Mouse (Mus musculus): ENCODE results near the gene Zfp536.
A peak's percentile ranks its signal among the peaks of the same experiment; 100 is the strongest.

Zfp536 gene

DNA sequence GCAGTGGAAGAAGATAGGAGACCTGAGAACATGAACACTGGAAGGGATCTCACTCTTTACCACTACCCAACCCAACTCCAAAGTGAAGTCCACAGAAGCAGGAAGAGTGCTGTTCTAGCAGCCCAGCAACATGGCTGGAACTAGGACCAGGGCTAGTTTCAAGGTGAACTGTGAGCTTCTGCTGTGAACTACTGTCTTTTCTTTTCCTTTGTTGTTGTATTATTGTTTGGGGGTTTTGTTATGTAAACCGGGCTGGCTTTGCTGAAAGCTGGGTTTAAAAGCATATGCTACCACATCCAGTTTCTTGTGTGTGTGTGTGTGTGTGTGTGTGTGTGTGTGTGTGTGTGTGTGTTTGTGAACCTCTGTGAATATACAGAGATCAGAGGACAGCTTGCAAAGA is 216.6 kb downstream of the Zfp536 start:
- no peak for DNase-seq (ENCODE audit: extremely low spot score, low spot score)

DNA sequence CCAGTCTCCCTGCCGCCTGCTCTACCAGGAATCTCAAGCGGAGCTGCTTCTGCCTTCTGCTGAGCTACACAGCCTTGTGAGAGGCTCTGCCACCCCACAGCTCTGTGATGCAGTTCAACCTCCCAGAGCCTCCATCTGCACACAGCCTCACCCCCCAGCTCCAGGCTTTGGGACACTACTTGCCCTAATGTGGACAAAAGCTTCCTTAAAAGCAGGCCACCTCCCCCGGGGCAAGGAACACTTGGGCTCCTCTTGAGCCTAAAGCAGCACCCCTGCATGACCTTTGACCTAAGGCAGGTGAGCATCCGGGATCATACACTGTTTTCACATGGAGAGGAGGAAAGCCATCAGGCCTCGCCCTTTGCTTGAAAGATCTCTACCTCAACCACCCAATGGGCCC is 219.0 kb downstream of the Zfp536 start:
- DNase-seq (ENCODE audit: extremely low spot score, low spot score): no peak

DNA sequence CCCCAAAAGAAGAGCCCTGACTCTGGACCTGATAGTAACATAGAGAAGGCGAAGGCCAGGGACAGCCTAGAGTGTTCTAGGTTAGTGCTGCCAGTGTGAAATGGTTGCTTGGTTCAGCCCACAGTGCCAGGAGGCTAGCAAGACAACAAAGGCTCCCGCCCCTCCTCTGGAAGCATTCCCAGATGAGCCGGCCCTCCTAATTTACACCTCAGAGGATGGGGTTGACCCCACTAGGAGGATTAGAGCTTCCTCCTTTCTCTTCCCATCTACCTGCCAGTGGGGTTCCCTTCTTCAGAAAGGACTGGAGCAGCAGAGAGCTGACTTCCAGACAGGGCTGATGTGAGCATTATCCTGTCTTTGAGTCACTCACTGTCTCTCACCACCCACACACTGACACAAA is 219.8 kb downstream of the Zfp536 start:
- DNase-seq (ENCODE audit: extremely low spot score, low spot score): no peak

DNA sequence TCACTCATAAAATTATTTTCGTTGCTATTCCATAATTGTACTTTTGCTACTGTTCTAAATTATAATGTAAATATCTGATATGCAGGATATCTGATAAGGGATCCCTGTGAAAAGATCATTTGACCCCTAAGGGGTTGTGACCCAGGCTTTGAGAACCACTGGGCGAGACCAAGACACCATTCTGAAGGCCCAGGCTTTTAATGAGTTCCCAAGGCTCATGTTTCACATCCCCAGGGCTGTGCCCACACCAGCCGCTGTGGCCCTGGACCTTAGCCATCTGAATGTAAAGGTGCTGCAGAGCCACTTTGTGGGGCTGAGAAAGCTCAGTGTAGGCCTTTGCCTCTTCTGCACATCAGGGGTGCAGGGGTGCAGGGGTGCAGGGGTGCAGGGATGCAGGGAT is 221.1 kb downstream of the Zfp536 start:
- no peak for DNase-seq (ENCODE audit: extremely low spot score, low spot score)

DNA sequence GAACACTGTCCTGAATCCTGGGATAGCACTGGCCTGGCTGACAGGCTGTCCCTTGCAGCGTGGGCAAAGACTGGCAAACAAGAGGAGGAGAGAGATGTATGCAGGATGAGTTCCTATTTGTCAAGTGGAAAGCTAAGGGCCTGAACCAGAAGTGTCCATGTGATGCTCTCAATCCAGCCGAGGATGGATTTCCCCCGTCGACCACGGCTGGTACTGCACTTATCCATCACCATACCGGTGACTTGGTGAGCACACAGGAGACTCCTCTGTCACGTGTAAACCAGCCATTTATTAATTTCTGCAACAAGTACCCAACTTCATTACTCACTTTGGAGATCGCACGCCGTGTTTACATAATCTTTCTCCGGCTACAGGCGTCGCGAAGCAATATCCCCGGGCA is 224.6 kb downstream of the Zfp536 start:
- DNase-seq (ENCODE audit: extremely low spot score, low spot score): no peak

DNA sequence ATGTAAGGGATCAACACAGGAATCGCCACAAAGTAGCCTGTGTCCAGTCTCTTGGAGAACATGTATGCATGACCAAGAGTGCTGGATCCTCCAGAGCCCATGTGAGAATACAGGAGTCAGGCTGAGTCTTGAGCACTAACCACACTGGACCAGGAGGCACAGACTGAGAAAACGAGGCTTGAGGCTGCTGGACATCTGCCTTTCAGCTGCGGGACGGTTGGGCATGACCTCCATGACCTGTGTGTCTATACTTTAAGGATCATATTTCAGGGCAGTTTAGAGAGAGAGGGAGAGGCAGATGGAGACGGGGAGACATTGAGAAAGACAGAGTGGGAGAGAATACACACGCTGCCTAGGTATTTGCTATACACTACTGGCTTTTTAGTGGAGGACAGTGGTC is 229.4 kb downstream of the Zfp536 start:
- peak; percentile 49 for DNase-seq (ENCODE audit: extremely low spot score, low spot score)

DNA sequence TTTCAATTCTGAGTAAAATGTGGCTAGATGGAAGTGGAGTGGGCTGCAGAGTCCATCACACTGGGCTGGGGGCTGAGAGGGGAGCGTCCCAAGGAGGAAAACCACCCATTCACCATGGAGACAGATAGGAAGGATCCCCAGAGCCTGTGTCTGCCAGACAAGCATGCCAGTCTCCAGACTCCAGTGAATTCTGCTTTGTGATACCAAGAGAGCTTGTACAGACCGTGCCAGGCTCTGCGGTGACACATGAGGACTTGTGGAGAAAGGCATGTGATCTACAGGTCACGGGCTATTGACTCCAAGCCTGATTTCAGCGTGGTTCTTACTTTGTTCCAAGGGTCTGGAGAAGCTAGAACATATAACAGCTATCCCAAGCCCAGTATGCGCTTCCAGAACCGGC is 230.5 kb downstream of the Zfp536 start:
- DNase-seq (ENCODE audit: extremely low spot score, low spot score): no peak

DNA sequence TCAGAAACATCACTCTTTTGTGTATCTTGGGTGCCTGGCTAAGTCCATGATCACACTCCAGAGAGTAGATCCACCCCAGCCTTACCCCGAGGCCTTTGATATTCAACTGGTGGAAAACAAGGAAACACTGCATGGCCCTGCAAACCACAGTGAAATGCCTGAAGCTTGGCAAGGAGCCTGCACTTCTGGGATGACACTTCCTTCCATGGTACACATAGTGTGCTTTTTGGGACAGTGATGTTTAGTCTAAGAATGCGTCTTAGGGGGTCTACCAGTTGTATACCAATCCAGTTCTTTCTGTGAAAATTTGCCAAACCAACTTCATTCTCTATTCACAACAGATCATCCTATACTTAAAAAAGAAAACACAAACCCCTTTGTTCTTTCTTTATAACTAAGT is 242.3 kb downstream of the Zfp536 start:
- no peak for DNase-seq (ENCODE audit: extremely low spot score, low spot score)

DNA sequence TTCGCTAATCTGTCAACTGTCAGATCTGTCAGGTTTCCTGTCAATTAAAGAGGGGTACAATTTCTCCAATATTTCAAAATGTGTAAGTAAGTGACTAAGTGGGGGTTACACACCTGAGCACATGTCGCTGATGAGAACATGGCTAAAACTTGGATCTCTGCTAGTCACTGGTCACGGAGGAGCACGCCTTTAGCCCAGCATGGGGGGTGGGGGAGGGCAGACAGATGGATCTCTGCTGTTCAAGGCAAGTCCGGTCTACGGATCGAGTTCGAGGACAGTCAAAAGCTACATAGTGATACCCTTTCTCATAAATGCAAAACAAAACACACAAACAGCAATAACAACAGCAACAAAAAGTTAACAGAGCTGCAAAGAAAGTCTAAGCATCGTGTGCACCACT is 245.1 kb downstream of the Zfp536 start:
- no peak for DNase-seq (ENCODE audit: extremely low spot score, low spot score)

DNA sequence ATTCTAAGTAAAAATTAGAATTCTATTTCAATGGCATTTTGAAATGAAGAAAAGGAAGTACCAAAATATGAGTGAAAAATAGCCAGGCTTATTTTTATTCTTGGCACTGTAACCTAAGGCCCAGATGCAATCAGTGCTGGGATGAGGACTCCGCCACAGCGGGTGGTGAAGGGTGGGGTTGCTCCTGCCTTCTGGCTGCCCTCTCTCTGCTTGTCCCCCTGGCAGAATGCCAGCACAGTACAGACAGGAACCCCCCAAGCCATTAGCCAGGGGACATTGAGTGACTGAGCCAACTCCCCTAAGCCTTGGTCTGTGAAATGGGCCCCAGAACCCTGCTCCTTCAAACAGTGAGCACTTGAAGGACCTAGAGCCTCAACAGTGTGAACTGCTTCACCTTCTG is 245.6 kb downstream of the Zfp536 start:
- DNase-seq (ENCODE audit: extremely low spot score, low spot score): no peak

DNA sequence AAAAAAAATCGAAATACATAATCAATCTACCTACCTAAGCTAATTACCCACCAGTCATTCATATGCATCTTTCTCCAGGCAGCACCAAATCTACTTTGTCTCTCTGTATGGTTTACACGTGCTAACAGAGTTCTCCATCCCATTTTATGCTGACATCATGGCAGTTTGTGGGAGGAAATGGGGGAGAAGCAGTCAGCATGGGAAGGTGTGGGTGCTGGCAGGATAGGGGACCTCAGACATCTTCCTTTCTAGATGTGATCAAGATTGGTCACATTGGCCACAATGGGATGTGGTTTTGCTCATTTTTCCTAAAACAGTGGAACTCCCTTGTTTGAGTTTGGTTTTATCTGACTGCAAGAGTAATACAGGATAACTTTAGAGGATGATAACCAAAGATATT is 252.0 kb downstream of the Zfp536 start:
- DNase-seq (ENCODE audit: extremely low spot score, low spot score): no peak

DNA sequence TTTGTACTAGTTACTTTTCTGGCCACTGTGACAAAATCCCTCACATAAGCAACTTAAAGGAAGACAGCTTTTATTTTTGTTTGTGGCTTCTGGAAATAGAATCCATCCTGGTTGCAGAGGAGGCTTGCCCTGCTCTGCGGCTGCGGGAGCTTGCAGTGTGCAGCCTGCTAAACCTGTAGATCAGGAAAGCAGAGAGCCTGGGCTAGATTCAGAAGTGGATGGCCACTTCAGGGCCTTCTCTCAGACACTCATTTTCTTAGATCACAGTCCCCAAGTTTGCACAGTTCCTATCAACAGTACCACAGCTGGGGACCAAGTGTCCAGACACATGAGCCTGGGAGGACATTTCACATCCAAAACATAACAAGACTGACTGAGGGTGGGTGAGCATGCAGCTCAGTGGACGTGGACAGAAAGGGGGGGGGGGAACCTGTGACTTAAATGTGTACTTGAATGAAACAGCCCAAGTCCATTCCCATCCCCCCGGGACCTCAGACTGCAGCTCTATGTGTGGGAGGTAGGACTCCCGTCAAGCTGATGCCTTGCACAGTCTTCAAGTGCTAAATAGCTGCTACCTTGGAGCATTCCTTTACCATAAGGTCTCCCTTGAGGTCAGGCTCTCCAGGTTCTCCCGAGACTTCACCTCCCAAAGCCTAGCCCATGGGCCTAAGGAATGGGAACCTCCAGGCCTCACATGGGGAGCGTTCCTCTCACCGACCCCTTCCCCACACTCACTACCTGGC is 262.3 kb downstream of the Zfp536 start:
- DNase-seq (ENCODE audit: extremely low spot score, low spot score): no peak

DNA sequence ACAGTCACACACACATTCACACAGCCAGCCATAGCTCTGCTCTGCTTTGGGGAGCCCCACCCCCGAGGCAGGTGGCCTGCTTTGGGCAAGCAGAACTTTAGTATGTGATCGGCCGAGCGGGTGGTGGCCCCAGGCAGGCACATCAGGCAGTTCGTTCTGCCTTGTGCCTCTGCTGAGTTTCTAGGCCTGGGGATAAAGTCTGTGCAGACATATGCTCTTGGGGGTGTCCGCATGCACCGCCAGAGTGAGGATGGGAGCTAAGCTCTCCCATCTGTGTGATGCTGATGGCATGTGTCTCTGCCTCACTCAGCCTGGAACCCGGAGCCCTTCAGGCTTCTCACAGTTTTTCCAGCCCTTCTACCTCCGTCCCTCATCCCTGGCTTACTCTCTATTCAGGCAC is 263.7 kb downstream of the Zfp536 start:
- no peak for DNase-seq (ENCODE audit: extremely low spot score, low spot score)

DNA sequence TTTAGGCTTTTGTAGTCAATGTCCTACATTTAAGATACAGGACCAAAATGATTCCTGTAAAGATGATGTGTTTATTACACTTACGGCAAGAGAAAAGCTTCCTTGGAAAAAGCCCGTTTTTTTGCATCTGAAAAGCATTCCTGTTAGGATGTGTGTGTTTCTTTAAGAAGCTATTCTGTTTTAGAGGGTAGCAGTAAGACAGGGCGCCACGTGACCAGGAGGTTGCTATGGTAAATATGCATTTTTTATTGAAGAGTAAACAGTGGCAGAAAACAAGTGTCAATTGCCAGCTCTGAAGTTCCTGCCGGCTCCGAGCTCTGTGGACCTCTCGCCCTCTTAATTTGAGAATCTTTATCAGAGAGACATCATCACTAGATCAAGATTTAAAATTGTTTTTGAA is 267.9 kb downstream of the Zfp536 start:
- DNase-seq (ENCODE audit: extremely low spot score, low spot score): no peak

DNA sequence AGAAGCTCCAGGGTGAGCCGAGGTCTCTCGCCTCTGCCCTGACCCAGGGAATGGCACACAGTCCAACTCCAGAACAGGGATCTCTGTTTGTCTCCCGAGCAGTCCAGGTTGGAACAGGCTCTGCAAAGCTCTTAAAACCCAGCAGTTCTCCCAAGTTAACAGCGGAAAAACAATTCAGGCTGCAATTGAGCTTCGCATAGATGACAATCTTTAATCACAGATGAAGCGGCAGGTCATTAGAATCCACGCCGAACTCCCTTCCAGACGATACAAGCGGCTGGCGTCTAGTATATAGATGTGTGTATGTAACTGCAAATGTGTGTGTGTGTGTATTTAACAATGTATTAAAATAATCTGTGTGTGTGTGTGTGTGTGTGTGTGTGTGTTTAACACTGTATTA is 268.3 kb downstream of the Zfp536 start:
- no peak for DNase-seq (ENCODE audit: extremely low spot score, low spot score)

DNA sequence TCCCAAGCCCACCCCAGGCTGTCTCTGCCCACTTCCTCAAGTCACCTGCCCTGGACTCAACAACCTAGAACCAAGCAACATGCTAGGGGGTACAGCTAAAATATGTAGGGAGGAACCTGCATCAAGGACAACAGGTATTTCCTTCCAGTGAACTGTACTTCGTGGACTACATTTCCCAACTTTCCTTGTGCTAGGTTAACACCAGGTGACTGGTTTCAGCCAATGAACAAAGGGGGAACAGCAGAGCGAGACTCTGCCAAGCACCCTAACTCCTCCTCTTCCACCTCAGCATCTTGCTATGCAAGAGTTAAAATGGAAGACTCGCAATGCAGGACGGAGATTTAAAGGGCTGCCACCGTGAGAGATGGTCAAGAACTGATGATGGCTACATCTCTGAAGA is 274.6 kb downstream of the Zfp536 start:
- no peak for DNase-seq (ENCODE audit: extremely low spot score, low spot score)

DNA sequence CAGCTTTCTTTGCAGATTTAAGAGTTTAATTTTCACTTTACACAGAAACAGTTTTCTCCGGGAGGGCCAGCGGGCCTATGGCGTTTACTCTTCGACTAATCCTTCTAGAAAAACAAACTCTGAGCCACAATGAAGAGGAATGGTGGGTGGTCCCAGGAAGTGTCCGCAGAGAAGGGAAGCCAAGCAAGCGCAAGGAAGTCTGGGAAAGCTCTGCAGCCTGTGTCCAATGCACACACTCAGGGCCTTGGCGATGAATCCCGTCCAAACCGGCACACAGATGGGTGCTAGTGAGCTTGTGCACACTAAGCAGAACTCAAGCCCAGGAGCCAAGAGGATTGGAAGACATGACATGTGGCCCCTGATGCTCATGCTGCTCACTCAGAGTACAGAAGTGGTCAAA is 276.9 kb downstream of the Zfp536 start:
- no peak for DNase-seq (ENCODE audit: extremely low spot score, low spot score)

DNA sequence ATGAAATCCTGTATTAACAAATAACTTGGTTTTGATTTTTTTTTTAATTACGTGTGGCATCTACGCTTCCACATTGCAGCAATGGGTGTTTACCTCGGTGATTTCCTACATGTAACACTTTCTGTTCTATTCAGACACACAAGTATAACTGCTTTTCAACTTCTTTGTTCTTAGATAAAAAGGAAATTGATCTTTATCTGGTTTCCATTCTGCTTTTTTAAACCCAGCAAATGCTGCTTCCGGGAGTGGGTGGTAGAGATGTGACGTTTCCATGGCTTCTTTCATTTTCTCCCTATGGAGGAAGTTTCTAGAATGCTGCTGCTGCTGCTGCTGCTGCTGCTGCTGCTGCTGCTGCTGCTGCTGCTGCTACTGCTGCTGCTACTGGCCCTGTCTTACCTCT is 283.1 kb downstream of the Zfp536 start:
- DNase-seq (ENCODE audit: extremely low spot score, low spot score): no peak

DNA sequence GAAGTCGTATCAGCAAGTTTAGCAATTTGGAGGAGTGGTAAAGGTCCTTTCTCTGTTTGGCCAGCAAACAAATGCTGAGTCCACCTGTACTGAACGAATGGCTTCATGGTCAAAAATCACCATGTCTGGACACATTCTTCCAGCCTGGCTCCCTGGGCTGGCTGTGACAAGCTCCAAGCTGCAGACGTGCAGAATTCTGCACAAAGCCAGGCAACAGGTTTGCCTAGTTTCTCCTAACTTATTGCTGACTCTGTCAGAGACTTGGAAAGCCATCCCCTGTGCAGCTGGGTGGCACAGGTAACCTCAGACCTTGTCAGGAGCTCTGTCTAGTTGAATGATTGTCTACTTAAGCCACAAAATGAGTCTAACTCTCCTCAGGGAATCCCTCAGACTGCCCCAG is 288.5 kb downstream of the Zfp536 start:
- no peak for DNase-seq (ENCODE audit: extremely low spot score, low spot score)

DNA sequence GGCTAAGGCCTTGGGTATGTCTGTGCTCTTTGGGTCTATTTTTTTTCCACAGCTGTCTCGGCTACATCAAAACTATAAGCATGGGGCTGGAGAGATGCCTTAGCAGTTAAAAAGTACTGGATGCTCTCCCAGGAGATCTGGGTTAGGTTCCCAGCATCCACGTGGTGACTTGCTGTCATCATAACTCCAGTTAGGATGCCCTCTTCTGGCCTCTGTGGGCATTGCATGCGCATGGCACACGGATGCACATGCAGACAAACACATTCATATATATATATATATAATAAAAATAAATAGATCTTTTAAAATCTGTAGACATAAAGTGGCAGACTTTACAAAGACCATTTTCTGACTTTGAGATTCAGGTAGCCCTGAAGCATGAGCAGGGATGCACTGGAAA is 290.9 kb downstream of the Zfp536 start:
- DNase-seq (ENCODE audit: extremely low spot score, low spot score): no peak

DNA sequence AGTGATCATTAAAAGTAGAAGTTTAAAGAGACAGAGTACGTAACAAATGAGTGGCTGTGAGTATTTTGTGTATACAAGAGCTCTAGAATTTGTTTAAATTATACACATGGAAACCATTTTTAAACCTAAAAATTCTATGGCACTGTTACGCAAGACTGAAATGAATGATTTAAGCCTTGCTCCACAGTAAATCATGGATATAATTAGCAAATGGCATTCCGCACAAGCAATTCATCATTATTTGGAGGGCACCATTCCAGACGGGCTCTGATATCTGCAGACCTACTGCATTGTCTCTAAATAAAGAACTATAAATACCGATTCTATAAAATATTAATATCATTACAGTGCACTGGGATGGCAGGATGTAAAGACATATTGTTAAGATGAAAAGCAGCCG is 292.3 kb downstream of the Zfp536 start:
- DNase-seq (ENCODE audit: extremely low spot score, low spot score): no peak

DNA sequence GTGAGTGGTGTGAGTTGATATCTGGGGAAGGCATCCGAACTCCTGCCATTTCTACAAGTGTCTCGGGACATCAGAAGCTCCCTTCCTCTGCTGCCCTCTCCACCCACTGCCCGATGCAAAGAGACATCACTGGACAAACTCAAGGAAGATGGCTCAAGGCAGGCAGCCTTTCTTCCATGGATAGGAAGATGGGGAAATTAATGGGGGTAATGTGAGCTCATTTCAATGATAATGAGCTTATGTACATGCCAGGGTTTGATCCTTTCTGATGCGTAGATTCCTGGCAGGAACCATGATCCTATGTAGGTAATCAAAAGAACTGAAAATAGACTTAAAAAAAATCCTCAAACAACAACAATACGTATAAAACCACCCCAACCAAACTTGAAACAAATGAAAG is 296.1 kb downstream of the Zfp536 start:
- DNase-seq (ENCODE audit: extremely low spot score, low spot score): no peak

DNA sequence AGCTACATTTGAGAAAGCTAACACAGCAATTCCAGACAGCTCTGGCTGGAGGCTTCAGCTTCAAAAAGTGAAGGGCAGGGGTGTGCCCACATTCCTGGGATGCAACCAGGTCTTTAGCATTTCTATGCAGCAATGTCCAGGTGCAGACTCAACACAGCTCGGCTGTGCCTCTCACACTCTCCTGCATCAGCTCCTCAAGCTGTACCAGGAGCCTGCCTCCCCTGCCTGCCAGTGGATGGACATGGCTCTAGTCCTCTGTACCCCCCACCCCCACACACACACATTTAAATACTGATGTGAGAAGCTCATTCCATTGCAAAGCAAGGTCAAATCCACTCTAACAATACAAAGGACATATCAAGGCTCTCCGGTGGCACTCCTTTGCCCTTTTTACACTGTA is 298.0 kb downstream of the Zfp536 start:
- DNase-seq (ENCODE audit: extremely low spot score, low spot score): no peak

DNA sequence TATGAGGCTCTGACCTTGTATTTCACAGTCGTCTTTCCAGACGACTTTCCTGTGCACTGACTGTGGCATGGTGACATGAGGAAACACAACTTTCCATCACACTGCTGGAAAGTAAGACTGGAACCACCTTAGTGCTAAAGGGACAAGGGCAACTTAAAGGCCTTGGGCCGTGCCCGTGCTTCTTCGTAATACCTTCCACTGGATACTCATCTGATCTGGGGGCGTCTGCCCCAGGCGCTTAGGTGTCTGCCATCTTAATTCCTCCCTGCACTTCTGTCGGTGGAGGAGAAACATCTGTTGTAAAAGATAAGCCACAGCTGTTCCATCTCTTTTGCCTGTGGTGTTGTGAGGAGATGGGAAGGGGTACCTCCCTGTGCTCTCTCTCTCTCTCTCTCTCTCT is 299.2 kb downstream of the Zfp536 start:
- DNase-seq (ENCODE audit: extremely low spot score, low spot score): no peak
